Mouse (Mus musculus) small intestine, adult 2 months (tissue): ENCODE data around the gene Pds5b.
"Not testable (repeated sequence)": the region's sequence is repeated elsewhere in the genome, so short reads cannot be mapped to it uniquely, and the experiment has no call there.

Source experiments
- CTCF ChIP-seq: fragments of 200-500 bp; IDR thresholded peaks from 2 replicates; pipeline ENCODE4 v1.5.1; 2012; ENCODE audit warnings: low read depth, mild to moderate bottlenecking, control low read depth, inconsistent platforms, low read length, moderate library complexity, mixed read lengths; ENCODE audit not compliant: insufficient replicate concordance, insufficient read length; ENCODE audit errors: extremely low read depth
- POLR2A ChIP-seq: fragments of 200-500 bp; IDR thresholded peaks from 2 replicates; pipeline ENCODE4 v1.6.1; 2012; ENCODE audit warnings: low read depth, mild to moderate bottlenecking, control low read depth, inconsistent platforms, low read length, moderate library complexity

DNA sequence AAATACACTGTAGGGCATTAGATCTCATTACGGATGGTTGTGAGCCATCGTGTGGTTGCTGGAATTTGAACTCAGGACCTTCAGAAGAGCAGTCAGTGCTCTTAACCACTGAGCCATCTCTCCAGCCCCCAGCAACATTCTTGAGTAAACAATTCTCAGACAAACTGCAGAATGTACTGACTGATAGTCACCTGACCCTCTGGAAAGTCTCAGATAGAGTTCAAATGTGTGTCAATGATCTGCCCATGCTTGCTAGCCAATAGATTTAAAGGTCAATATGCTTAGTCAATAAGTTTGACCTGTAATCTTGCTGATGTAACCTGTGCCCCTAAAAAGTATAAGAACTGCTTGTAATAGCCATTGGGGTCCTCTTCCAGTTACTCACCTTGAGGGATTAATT lies 178.6 kb downstream of the Pds5b start:
- TF ChIP-seq CTCF, POLR2A: not testable (repeated sequence)
